Mouse (Mus musculus) hindbrain, embryonic 13.5 days (tissue): ENCODE results near the gene Wdr45b. TPM values are rescaled to one million over a fixed set of nuclear protein-coding genes. Genes with fewer than 3 reads are reported as not detected.

Experiments
- ATAC-seq: fragments of 200-750 bp; cut with Nextera tagmentation; 2 replicates; pipeline ENCODE4 v1.8.0; 2017; ENCODE audit warnings: moderate TSS enrichment; ENCODE audit not compliant: low FRiP score
- H3K27ac ChIP-seq: fragments of 300-500 bp; sonication (generic); 2 replicates; pipeline ENCODE4 v1.5.1; 2015; ENCODE audit warnings: inconsistent platforms, mild to moderate bottlenecking, moderate library complexity
- H3K27me3 ChIP-seq: fragments of 300-500 bp; sonication (generic); 2 replicates; pipeline ENCODE4 v1.6.1; 2015; ENCODE audit warnings: mild to moderate bottlenecking, inconsistent platforms
- H3K36me3 ChIP-seq: fragments of 300-500 bp; sonication (generic); 2 replicates; pipeline ENCODE4 v1.6.1; 2015; ENCODE audit warnings: mild to moderate bottlenecking, inconsistent platforms
- H3K4me1 ChIP-seq: fragments of 300-500 bp; sonication (generic); replicated peaks from 2 replicates; pipeline ENCODE4 v1.6.1; 2015; ENCODE audit warnings: inconsistent platforms
- H3K4me2 ChIP-seq: fragments of 300-500 bp; sonication (generic); 2 replicates; pipeline ENCODE4 v1.6.1; 2015; ENCODE audit warnings: inconsistent platforms, mild to moderate bottlenecking, moderate library complexity
- H3K4me3 ChIP-seq: fragments of 300-500 bp; sonication (generic); 2 replicates; pipeline ENCODE4 v1.5.1; 2015; ENCODE audit warnings: mild to moderate bottlenecking, inconsistent platforms
- H3K9ac ChIP-seq: fragments of 300-500 bp; sonication (generic); 2 replicates; pipeline ENCODE4 v1.6.1; 2015; ENCODE audit warnings: mild to moderate bottlenecking, inconsistent platforms
- H3K9me3 ChIP-seq: fragments of 300-500 bp; sonication (generic); 2 replicates; pipeline ENCODE4 v1.6.1; 2016; ENCODE audit warnings: inconsistent platforms
- WGBS: fragments of 180-500 bp; shearing (Covaris S2); methylation state at CpG from one replicate; pipeline ENCODE4 v1.1.7; 2015; 5-methylcytosine and 5-hydroxymethylcytosine counted together
- polyA plus RNA-seq: library from polyadenylated mRNA; unstranded; fragments of >200 nt; fragmentation: Nextera tagmentation; extraction: Ambion mirVana; gene quantifications from 2 replicates; pipeline ENCODE4 v1.2.1, GENCODE M21; 2015

Gene Wdr45b
- 82.1 and 84.7 TPM in 2 replicates for polyA plus RNA-seq

- peak within 1 kb of the TSS; percentile 96 for H3K9ac ChIP-seq
- H3K4me3 ChIP-seq, result peak within 1 kb of the TSS; percentile 94
- H3K4me1 ChIP-seq, result peaks cover 23% of the 10 kb centered on the region
- peak within 1 kb of the TSS; percentile 88 for H3K4me2 ChIP-seq
- peaks cover 1% of the 10 kb centered on the region; the same call in 1 of the 2 replicates for H3K36me3 ChIP-seq
- H3K27ac ChIP-seq, result peak within 1 kb of the TSS; percentile 90
- no peaks in the 10 kb centered on the region for H3K27me3 ChIP-seq
- ATAC-seq, result peak; percentile 98
- H3K9me3 ChIP-seq, result no peaks in the 10 kb centered on the region
- WGBS, result under 1% methylated on average over 69 of the region's 69 CpGs
Measured at GRCm38 (mm10) chr11:121354091-121354707, at the start of gene Wdr45b. Gene Wdr45b, minus strand, starts transcription at chr11:121354445.

GRCm38 (mm10) chr11:121392405-121392804 lies 38.2 kb upstream of the Wdr45b start:
- no peaks in the 10 kb centered on the region for H3K36me3 ChIP-seq
- H3K9me3 ChIP-seq, result no peaks in the 10 kb centered on the region
- H3K27me3 ChIP-seq, result peaks cover 4% of the 10 kb centered on the region
- H3K9ac ChIP-seq, result no peak overlapping the region
- 95% methylated on average over 3 of the region's 3 CpGs for WGBS
- H3K4me3 ChIP-seq, result no peak overlapping the region
- no peak overlapping the region for H3K27ac ChIP-seq
- no peak overlapping the region for H3K4me2 ChIP-seq
- ATAC-seq, result no peak
- H3K4me1 ChIP-seq, result peaks cover 5% of the 10 kb centered on the region

GRCm38 (mm10) chr11:121390793-121391192 lies 36.5 kb upstream of the Wdr45b start:
- no peak overlapping the region for H3K4me2 ChIP-seq
- peaks cover 18% of the 10 kb centered on the region for H3K27me3 ChIP-seq
- H3K4me1 ChIP-seq, result peaks cover 14% of the 10 kb centered on the region
- H3K9me3 ChIP-seq, result no peaks in the 10 kb centered on the region
- H3K4me3 ChIP-seq, result no peak overlapping the region
- 71% methylated on average over 3 of the region's 3 CpGs for WGBS
- no peak overlapping the region for H3K9ac ChIP-seq
- no peak for ATAC-seq
- H3K27ac ChIP-seq, result no peak overlapping the region
- H3K36me3 ChIP-seq, result no peaks in the 10 kb centered on the region

GRCm38 (mm10) chr11:121388554-121388945 lies 34.3 kb upstream of the Wdr45b start:
- Histone ChIP-seq H3K9me3 (no peaks in the 10 kb centered on the region), H3K36me3 (no peaks in the 10 kb centered on the region), H3K4me2 (peak overlapping the region; percentile 78), H3K27ac (peak overlapping the region; percentile 26; the same call in 1 of the 2 replicates), H3K4me1 (peaks cover 14% of the 10 kb centered on the region), H3K4me3 (peak overlapping the region; percentile 66), H3K27me3 (peaks cover 18% of the 10 kb centered on the region), H3K9ac (no peak overlapping the region)
- ATAC-seq, result no peak
- WGBS, result 14% methylated on average over 6 of the region's 6 CpGs

GRCm38 (mm10) chr11:121387750-121388553 lies 33.7 kb upstream of the Wdr45b start, which contains the start of gene Rab40b:
Gene Rab40b, minus strand, starts transcription at chr11:121388251.
- Histone ChIP-seq H3K27me3 (peaks cover 18% of the 10 kb centered on the region), H3K9ac (peak within 1 kb of the TSS; percentile 78), H3K4me3 (peak within 1 kb of the TSS; percentile 66), H3K9me3 (no peaks in the 10 kb centered on the region), H3K4me2 (peak within 1 kb of the TSS; percentile 78), H3K27ac (peak within 1 kb of the TSS; percentile 64), H3K4me1 (peaks cover 14% of the 10 kb centered on the region), H3K36me3 (no peaks in the 10 kb centered on the region)
- peak; percentile 99 for ATAC-seq
- WGBS, result under 1% methylated on average over 61 of the region's 61 CpGs

- Histone ChIP-seq H3K4me1 (no peaks in the 10 kb centered on the region), H3K9me3 (no peaks in the 10 kb centered on the region), H3K27me3 (0 out of 2 replicates have a peak, but pooled peaks cover 2% of the 10 kb centered on the region), H3K4me2 (no peak overlapping the region), H3K4me3 (no peak overlapping the region), H3K36me3 (no peaks in the 10 kb centered on the region), H3K27ac (no peak overlapping the region), H3K9ac (no peak overlapping the region)
- 17% methylated on average over 6 of the region's 6 CpGs for WGBS
- no peak for ATAC-seq
Measured at GRCm38 (mm10) chr11:121380294-121380693, 26.0 kb upstream of the Wdr45b start.

GRCm38 (mm10) chr11:121378644-121379043 lies 24.4 kb upstream of the Wdr45b start:
- H3K9me3 ChIP-seq, result no peaks in the 10 kb centered on the region
- no peak for ATAC-seq
- no peaks in the 10 kb centered on the region for H3K36me3 ChIP-seq

GRCm38 (mm10) chr11:121373305-121373704 lies 19.1 kb upstream of the Wdr45b start:
- Histone ChIP-seq H3K4me2 (no peak overlapping the region), H3K4me1 (no peaks in the 10 kb centered on the region), H3K27ac (no peak overlapping the region), H3K4me3 (no peak overlapping the region), H3K9me3 (no peaks in the 10 kb centered on the region), H3K27me3 (0 out of 2 replicates have a peak, but pooled peaks cover 6% of the 10 kb centered on the region), H3K9ac (no peak overlapping the region), H3K36me3 (no peaks in the 10 kb centered on the region)
- ATAC-seq, result no peak
- 77% methylated on average over 6 of the region's 6 CpGs for WGBS

More at GRCm38 (mm10) chr11:121378644-121379043, 24.4 kb upstream of the Wdr45b start:
- H3K4me3 ChIP-seq, result no peak overlapping the region
- H3K4me2 ChIP-seq, result no peak overlapping the region
- H3K4me1 ChIP-seq, result no peaks in the 10 kb centered on the region
- 0 out of 2 replicates have a peak, but pooled peaks cover 2% of the 10 kb centered on the region for H3K27me3 ChIP-seq
- no peak overlapping the region for H3K27ac ChIP-seq
- H3K9ac ChIP-seq, result no peak overlapping the region

GRCm38 (mm10) chr11:121370337-121370994 lies 16.2 kb upstream of the Wdr45b start:
- Histone ChIP-seq H3K36me3 (no peaks in the 10 kb centered on the region), H3K27me3 (0 out of 2 replicates have a peak, but pooled peaks cover 4% of the 10 kb centered on the region), H3K27ac (no peak overlapping the region), H3K9me3 (no peaks in the 10 kb centered on the region), H3K9ac (no peak overlapping the region), H3K4me1 (no peaks in the 10 kb centered on the region), H3K4me3 (no peak overlapping the region), H3K4me2 (no peak overlapping the region)
- no peak for ATAC-seq
- 80% methylated on average over 6 of the region's 6 CpGs for WGBS

- no peak for ATAC-seq
- H3K9me3 ChIP-seq, result no peaks in the 10 kb centered on the region
- WGBS, result 58% methylated on average over 6 of the region's 6 CpGs
Measured at GRCm38 (mm10) chr11:121369622-121370021, 15.4 kb upstream of the Wdr45b start.

GRCm38 (mm10) chr11:121368731-121369130 lies 14.5 kb upstream of the Wdr45b start:
- H3K9ac ChIP-seq, result no peak overlapping the region
- no peak for ATAC-seq
- H3K4me2 ChIP-seq, result no peak overlapping the region
- H3K9me3 ChIP-seq, result no peaks in the 10 kb centered on the region
- H3K27ac ChIP-seq, result no peak overlapping the region
- no peaks in the 10 kb centered on the region for H3K4me1 ChIP-seq
- H3K27me3 ChIP-seq, result 0 out of 2 replicates have a peak, but pooled peaks cover 4% of the 10 kb centered on the region
- no peak overlapping the region for H3K4me3 ChIP-seq
- H3K36me3 ChIP-seq, result no peaks in the 10 kb centered on the region
- 91% methylated on average over 1 of the region's 1 CpGs for WGBS

More at GRCm38 (mm10) chr11:121369622-121370021, 15.4 kb upstream of the Wdr45b start:
- no peak overlapping the region for H3K4me2 ChIP-seq
- no peak overlapping the region for H3K4me3 ChIP-seq
- no peak overlapping the region for H3K9ac ChIP-seq
- H3K27me3 ChIP-seq, result 0 out of 2 replicates have a peak, but pooled peaks cover 4% of the 10 kb centered on the region
- H3K36me3 ChIP-seq, result no peaks in the 10 kb centered on the region
- H3K4me1 ChIP-seq, result no peaks in the 10 kb centered on the region
- H3K27ac ChIP-seq, result no peak overlapping the region

GRCm38 (mm10) chr11:121367170-121367707 lies 13.0 kb upstream of the Wdr45b start:
- Histone ChIP-seq H3K9ac (0 out of 2 replicates have a peak overlapping the region, but pooled peaks have one; percentile 3), H3K9me3 (no peaks in the 10 kb centered on the region), H3K4me2 (no peak overlapping the region), H3K27me3 (no peaks in the 10 kb centered on the region), H3K4me3 (no peak overlapping the region), H3K36me3 (no peaks in the 10 kb centered on the region), H3K4me1 (no peaks in the 10 kb centered on the region), H3K27ac (no peak overlapping the region)
- WGBS, result 72% methylated on average over 5 of the region's 5 CpGs
- no peak for ATAC-seq
